Mouse (Mus musculus) ovary, postnatal 14 days (tissue): Measurements from ENCODE around the gene Stk35.

Experiments
- DNase-seq: peaks from one replicate; pipeline ENCODE4 v3.0.0; 2022; ENCODE audit warnings: low spot score

Gene Stk35

DNA sequence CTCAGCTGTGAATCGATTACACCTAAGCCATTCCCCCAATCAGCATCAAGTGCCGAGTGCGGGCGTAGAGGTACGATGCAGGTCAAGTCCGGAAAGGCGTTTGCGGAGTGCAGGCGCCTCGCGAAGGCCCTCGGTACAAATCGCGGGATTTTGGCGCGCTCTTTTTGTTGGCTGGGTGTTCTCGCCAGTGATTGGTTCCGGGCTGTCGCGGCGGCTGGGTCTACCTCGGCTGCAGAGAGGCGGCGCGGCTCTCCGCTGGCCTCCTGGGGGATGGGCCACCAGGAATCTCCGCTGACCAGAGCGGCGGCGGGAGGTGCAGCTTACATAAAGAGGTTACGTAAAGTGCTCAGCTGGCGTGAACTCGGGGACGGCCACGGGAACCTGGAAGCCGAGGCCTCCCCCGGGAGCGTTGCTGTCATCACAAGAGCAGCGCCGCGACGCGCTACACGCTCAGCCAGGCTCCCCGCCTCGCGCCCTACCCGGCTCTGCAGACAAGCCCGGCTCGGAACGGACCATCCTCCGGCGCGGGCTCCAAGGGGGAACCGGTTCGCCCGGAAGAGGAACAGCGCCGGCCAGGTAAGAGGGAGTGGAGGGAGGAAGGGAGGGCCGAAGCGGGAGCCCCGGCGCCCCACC lies at the start of gene Stk35:
Stk35 (plus strand) TSS at position 247 of the 633 bp plus-strand sequence.
- peak; percentile 76 for DNase-seq

DNA sequence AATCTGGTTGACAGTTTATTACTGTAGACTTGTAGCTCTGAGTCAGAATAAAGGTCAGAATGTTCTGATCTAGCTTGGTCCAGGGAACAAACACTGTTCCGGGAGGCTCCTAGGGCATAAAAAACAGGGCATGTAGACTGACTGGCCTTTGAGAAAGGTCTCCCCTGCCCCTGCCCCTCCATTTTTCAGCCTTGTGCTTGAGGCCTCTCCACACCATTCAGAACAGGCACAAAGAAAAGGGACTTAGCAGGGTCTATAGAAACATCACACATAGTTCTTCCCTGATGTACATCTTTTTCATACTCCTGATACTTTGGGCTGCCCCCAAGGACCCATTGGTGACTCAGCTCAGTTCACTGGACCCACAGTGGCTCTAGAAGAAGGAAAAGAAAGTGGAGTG lies 18.3 kb upstream of the Stk35 start:
- DNase-seq = no peak

- DNase-seq = no peak
Observed at GRCm38 (mm10) chr2:129796501-129796900, 3.8 kb upstream of the Stk35 start.

GRCm38 (mm10) chr2:129797709-129798108 lies 2.6 kb upstream of the Stk35 start:
- no peak for DNase-seq

DNA sequence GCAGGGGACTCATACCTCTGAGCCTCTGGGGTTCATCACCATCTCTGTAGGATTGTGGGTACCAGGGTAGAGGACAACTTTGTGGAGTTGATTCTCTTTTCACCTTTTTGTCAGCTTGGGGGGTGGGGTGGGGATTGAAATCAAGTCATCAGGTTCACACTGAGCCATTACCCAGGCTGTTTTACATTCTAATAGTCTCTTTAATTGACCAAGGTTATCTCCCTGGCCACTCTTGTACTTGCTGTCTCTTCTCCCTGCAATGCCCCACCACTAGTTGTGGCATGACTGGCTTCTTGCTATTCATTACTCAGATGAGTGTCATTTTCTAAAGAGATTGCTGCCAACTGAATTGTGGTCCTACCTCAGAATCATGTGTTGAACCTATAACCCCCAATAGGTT lies 1.9 kb upstream of the Stk35 start:
- no peak for DNase-seq

DNA sequence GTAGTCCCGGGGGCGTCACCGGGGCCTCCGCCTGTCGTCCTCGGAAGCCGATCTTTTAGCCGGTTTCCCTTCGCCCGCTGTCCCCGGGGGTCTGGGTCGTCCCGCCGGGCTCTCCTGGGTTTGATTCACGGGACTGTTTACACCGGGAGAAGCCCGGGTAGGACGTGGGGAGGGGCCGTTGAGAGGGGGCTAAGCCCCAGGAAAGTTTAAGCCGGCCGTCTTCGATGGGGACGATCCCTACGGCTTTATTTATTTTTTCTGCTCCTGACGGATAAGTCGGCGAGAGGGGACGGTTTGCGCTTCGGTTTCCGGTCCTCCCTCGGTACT lies 550 bp downstream of the Stk35 start:
- DNase-seq = no peak

DNA sequence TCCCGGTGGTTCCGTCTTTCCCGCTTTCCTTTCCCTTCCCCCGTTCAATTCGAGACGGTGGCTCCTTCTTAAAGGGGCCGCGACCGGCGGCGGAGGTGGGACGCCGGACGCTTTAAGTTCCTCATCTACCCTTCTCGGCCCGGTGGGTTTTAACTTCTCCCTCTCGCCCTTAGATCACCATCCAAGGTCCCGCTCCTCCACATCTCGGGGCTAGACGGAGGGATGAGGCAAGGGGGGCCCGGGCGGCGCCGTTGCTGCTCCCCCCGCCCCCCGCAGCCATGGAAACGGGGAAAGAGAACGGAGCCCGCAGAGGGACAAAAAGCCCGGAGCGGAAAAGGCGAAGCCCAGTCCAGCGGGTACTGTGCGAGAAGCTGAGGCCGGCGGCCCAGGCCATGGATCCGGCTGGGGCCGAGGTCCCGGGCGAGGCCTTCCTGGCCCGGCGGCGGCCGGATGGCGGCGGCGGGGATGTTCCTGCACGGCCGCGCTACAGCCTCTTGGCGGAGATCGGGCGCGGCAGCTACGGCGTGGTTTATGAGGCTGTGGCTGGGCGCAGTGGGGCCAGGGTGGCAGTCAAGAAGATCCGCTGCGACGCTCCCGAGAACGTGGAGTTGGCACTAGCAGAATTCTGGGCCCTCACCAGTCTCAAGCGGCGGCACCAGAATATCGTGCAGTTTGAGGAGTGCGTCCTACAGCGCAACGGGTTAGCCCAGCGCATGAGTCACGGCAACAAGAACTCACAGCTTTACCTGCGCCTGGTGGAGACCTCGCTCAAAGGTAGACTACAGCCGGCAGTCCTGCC lies 1.1 kb downstream of the Stk35 start:
- DNase-seq = peak; percentile 92

DNA sequence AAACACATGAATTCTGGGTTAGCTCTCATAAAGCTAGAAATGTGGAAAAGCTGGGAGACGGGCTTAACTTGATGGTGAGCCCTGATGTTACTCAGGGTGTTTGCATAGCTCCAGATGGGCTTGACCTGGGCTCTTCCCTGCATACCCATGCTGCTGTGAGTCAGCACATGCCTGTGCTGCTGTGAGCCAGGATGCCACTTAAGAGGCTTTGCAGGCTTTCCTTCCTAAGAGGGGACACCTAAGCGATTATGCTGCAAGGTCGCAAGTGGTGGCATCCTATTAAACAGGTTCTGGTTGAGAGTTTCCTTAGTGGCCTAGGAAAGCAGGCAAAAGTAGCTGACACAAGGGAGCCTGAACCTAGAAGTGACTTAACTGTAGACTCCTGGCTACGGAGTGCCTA lies 5.2 kb downstream of the Stk35 start:
- no peak for DNase-seq

GRCm38 (mm10) chr2:129806486-129806885 lies 6.2 kb downstream of the Stk35 start:
- no peak for DNase-seq

DNA sequence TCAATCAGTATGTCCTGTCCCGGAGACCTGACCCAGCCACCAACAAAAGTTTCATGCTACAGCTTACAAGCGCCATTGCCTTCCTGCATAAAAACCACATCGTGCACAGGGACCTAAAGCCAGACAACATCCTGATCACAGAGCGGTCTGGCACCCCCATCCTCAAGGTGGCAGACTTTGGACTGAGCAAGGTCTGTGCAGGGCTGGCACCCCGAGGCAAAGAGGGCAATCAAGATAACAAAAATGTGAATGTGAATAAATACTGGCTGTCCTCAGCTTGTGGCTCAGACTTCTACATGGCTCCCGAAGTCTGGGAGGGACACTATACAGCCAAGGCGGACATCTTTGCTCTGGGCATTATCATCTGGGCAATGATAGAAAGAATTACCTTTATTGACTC lies 10.2 kb downstream of the Stk35 start:
- no peak for DNase-seq

GRCm38 (mm10) chr2:129814033-129814432 lies 13.7 kb downstream of the Stk35 start:
- DNase-seq = no peak

DNA sequence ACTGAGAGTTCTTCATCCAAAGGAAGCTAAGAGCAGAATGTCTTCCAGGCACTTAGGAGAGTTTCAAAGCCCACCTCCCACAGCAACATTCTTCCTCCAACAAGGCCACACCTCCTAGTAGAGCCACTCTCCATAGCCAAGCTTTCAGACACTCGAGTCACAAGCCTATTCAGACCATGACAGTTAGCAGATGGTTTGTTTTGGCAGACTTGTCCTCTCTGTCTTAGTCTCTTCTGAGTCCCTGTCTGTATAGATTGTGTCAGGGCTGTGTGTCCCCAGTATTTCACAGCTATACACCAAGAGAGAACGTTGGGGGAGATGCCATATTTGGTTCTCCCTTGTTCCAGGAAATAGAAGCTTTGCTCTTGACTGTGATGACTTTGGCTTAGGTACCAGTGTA lies 14.8 kb downstream of the Stk35 start:
- no peak for DNase-seq

DNA sequence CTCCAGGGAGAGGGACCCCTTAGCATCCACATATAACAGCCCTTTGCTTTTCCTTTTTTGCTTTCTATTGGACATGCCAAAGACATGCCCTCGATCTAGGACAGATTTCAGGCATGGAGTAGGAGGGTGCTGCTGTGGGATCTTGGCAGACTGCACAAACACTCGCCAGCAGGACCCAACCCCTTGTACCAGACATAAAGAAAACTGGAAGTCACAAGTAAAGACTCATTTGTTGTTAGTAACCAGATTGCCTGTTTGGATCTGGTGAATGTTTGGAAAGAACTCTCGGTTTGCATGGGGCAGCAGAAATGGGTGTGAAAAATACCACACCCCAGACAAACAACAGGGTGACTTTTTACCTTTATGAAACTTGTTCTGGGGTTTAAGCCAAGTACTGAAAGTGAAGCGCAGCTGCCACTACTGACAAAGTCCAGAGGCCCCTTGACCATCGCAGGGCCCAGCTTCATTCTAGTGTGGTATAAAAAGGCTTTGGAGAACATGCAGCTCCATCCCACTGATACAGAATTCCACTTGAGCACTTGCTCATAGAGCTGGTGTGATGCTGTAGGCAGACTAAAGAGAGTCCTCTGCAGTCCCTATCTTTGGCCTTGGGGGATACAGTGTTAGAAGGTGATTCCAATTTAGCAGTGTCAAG lies 17.4 kb downstream of the Stk35 start:
- no peak for DNase-seq

DNA sequence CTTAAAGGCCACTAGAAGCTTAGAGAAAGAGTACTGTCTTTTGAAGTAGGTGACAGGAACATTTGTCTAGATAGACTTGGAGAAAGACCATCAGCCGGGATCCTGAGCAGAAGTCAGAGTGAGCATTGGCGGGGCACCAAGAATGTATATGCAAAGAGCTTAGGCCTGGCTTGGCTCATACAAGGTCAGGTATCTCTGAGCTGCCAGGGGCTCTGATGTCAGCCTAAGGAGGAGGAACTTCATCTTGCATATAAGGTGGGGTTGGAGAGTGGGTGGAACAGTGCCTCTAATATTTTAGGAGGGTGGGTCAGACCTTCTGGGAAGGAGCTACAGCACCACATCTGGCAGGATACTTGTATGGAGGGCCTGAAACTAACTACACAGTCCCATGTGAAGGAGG lies 18.6 kb downstream of the Stk35 start:
- no peak for DNase-seq

DNA sequence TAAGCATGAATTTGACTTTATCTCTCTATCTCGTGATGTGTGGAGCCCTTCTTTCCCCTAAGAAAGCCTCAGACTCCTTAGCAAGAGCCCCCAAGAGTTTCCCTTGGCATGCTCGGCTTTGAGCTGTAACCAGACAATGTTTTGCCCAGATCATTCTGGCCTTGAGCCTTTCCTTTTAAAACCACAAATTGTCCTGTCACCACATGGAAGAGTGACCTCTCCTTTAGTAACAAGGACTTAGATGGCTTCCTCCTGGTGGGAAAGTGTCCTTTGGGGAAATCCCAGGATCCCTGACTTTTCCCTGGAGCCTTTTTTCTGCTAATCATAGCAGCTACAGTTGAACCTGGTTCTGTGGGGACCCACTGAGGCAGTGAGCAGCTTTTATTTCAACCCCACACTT lies 19.2 kb downstream of the Stk35 start:
- no peak for DNase-seq

DNA sequence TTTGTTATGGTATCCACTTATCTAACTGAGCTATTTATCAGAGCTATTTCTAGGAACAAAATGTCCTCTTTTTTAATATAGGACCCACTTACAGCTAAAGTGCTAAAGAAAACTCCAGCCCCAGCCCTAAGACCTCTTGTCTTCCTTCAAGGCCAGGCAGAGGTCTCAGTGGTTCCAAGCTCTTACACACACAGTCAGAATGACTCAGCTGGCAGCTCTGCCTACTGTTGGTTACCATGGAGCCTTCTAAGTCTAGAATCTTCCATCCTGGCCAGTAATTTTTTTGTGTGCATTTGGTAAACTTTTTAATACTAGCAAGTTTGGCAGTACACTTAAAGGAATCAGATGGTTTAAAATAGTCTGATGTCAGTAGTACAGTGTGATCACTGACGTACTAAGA lies 19.6 kb downstream of the Stk35 start:
- no peak for DNase-seq

GRCm38 (mm10) chr2:129821021-129821420 lies 20.7 kb downstream of the Stk35 start:
- no peak for DNase-seq

GRCm38 (mm10) chr2:129821568-129821967 lies 21.3 kb downstream of the Stk35 start:
- DNase-seq = no peak

DNA sequence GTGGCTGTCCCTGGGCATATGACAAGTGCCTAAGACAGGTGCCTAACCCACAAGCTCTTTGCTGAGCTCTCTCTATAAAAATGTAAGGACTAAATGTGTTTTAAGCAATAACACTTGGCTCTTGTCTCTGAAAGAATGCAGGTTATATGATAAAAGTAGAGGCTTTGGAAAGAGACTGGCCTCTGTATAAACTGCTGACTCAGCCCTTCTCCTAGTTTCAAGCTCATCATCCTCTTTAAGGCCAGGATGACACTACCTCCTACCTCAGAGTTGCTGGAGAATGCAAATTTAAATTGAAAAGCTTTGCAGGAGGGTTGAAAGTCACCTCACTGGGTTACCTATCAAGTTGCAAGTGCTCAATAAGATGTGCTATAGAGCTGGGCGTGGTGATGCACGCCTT lies 23.0 kb downstream of the Stk35 start:
- DNase-seq = no peak

- DNase-seq = no peak
Observed at GRCm38 (mm10) chr2:129824254-129824653, 23.9 kb downstream of the Stk35 start.

- DNase-seq = no peak
Observed at GRCm38 (mm10) chr2:129826141-129826540, 25.8 kb downstream of the Stk35 start.

DNA sequence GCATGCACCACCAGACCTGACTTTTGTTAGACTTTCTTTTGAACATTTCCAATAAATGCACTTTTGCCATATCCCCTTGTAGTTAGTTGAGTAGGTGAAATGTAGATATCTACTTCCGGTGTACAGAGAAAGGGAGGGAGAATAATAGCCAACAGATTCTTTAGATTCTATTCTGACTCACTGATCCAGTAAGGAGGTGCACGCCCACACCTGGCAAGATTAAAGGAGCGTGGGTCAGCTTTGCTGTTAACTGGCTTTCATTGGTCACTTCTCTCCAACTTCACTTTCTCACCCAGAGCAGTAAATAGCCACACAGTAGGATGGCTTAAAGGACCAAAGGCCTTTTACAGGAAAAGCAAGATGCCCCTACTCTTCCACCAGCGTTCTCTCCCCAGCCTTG lies 32.7 kb downstream of the Stk35 start:
- no peak for DNase-seq

GRCm38 (mm10) chr2:129834221-129834620 lies 33.9 kb downstream of the Stk35 start:
- DNase-seq = no peak
